Mouse (Mus musculus) limb, embryonic 11.5 days (tissue): Measurements from ENCODE around the gene Tmem210. TPM values are rescaled to one million over a fixed set of nuclear protein-coding genes. Genes with fewer than 3 reads are reported as not detected.

Source experiments
- ATAC-seq: fragments of 200-750 bp; cut with Nextera tagmentation; 2 replicates; pipeline ENCODE4 v1.8.0; 2017; ENCODE audit warnings: low read depth; ENCODE audit not compliant: insufficient number of reproducible peaks, low FRiP score, low TSS enrichment
- DNase-seq: peaks from one replicate; pipeline ENCODE4 v3.0.0-alpha.2; 2015; ENCODE audit warnings: low spot score
- H3K27ac ChIP-seq: fragments of 300-500 bp; sonication (generic); replicated peaks from 2 replicates; pipeline ENCODE4 v1.5.1; 2014; ENCODE audit warnings: low read depth, mild to moderate bottlenecking, low read length
- H3K27me3 ChIP-seq: fragments of 300-500 bp; sonication (generic); 2 replicates; pipeline ENCODE4 v1.6.1; 2014; ENCODE audit warnings: mild to moderate bottlenecking, low read length, mixed read lengths; ENCODE audit not compliant: control insufficient read depth, insufficient read depth
- H3K36me3 ChIP-seq: fragments of 300-500 bp; sonication (generic); 2 replicates; pipeline ENCODE4 v1.6.1; 2014; ENCODE audit warnings: mild to moderate bottlenecking, low read length, moderate library complexity, mixed read lengths; ENCODE audit not compliant: control insufficient read depth, insufficient read depth
- H3K4me1 ChIP-seq: fragments of 300-500 bp; sonication (generic); 2 replicates; pipeline ENCODE4 v1.6.1; 2014; ENCODE audit warnings: low read length, mixed read lengths; ENCODE audit not compliant: control insufficient read depth, insufficient read depth
- H3K4me2 ChIP-seq: fragments of 300-500 bp; sonication (generic); 2 replicates; pipeline ENCODE4 v1.6.1; 2014; ENCODE audit warnings: low read depth, mild to moderate bottlenecking, moderate library complexity; ENCODE audit not compliant: severe bottlenecking
- H3K4me3 ChIP-seq: fragments of 300-500 bp; sonication (generic); 2 replicates; pipeline ENCODE4 v1.5.1; 2014; ENCODE audit warnings: low read depth, low read length
- H3K9ac ChIP-seq: fragments of 300-500 bp; sonication (generic); 2 replicates; pipeline ENCODE4 v1.6.1; 2014; ENCODE audit warnings: mild to moderate bottlenecking, low read length
- H3K9me3 ChIP-seq: fragments of 300-500 bp; sonication (generic); 2 replicates; pipeline ENCODE4 v1.6.1; 2016; ENCODE audit warnings: low read length; ENCODE audit not compliant: control insufficient read depth
- WGBS: fragments of 180-500 bp; shearing (Covaris S2); extraction: QIAGEN DNeasy Blood & Tissue Kit; methylation state at CpG from one replicate; pipeline ENCODE4 v1.1.7; 2014; 5-methylcytosine and 5-hydroxymethylcytosine counted together
- polyA plus RNA-seq: library from polyadenylated mRNA; unstranded; fragments of >200 nt; fragmentation: Nextera tagmentation; extraction: Ambion mirVana; gene quantifications from 2 replicates; pipeline ENCODE4 v1.2.1, GENCODE M21; 2014

The Tmem210 gene
- polyA plus RNA-seq, 1 experiment from 2014 or later, result not detected

GRCm38 (mm10) chr2:25288734-25289345, 895 bp downstream of the Tmem210 start:
- Histone ChIP-seq H3K27me3 (peaks cover 55% of the 10 kb centered on the region), H3K36me3 (peaks cover 11% of the 10 kb centered on the region; the same call in 1 of the 2 replicates), H3K4me3 (no peak overlapping the region), H3K9ac (no peak overlapping the region), H3K27ac (no peak overlapping the region), H3K9me3 (no peaks in the 10 kb centered on the region), H3K4me1 (peaks cover 3% of the 10 kb centered on the region; the same call in 1 of the 2 replicates), H3K4me2 (no peak overlapping the region)
- 81% methylated on average over 7 of the region's 7 CpGs for WGBS
- ATAC-seq, result no peak
- DNase-seq, result no peak

DNA sequence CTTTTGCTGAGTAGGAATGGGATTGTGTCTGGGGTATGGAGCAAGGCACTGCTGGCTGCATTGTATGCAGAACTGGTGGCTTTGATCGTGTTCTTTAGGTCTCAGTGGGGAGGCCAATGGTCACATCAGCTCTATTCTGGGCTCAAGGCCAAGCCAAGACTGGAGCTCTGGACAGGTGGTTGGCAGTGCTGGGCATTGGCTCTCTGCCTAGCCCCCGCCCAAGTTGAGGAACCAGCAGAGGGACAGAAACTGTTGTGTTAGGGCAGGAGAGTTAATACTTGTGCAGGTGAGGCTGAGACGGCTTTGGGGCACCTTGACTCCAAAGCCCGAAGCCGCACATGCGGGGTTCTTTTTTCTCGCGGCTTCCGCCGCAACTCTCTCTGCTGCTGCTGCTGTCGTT, 1.7 kb downstream of the Tmem210 start, which contains the start of gene Lrrc26:
Lrrc26 (plus strand) TSS at position 265 of the 400 bp plus-strand sequence.
- Histone ChIP-seq H3K27me3 (peaks cover 55% of the 10 kb centered on the region), H3K4me3 (no peak within 1 kb of the TSS), H3K9ac (no peak within 1 kb of the TSS), H3K27ac (no peak within 1 kb of the TSS), H3K4me1 (peaks cover 3% of the 10 kb centered on the region; the same call in 1 of the 2 replicates), H3K9me3 (no peaks in the 10 kb centered on the region), H3K4me2 (no peak within 1 kb of the TSS), H3K36me3 (peaks cover 6% of the 10 kb centered on the region; the same call in 1 of the 2 replicates)
- no peak for DNase-seq
- WGBS, result 14% methylated on average over 11 of the region's 11 CpGs
- ATAC-seq, result no peak

DNA sequence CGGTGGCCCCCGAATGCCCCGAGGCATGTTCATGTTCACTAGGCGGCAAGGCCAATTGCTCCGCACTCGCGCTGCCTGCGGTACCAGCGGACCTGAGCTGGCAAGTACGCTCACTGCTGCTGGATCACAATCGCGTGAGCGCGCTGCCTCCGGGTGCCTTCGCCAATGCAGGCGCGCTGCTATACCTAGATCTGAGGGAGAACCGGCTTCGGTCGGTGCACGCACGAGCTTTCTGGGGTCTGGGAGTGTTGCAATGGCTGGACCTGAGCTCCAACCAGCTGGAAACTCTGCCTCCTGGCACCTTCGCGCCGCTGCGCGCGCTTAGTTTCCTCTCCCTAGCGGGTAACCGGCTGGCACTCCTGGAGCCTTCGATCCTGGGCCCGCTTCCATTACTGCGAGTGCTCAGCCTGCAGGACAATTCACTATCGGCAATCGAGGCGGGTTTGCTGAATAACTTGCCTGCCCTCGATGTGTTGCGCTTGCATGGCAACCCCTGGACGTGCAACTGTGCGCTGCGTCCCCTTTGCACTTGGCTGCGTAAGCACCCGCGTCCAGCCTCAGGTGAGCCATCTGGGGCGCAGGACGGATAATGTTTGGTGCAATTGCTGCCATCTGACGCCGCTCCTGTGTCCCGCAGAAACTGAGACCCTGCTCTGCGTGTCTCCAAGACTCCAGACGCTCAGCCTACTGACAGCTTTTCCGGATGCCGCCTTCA, 2.3 kb downstream of the Tmem210 start:
- 2% methylated on average over 54 of the region's 54 CpGs for whole genome bisulfite sequencing
- no peak overlapping the region for H3K27ac ChIP-seq
- ATAC-seq, result no peak
- peaks cover 55% of the 10 kb centered on the region for H3K27me3 ChIP-seq
- H3K4me1 ChIP-seq, result peaks cover 3% of the 10 kb centered on the region; the same call in 1 of the 2 replicates
- no peaks in the 10 kb centered on the region for H3K9me3 ChIP-seq
- no peak overlapping the region for H3K9ac ChIP-seq
- no peak overlapping the region for H3K4me2 ChIP-seq
- H3K36me3 ChIP-seq, result peaks cover 3% of the 10 kb centered on the region; the same call in 1 of the 2 replicates
- DNase-seq, result peak; percentile 38
- H3K4me3 ChIP-seq, result no peak overlapping the region

GRCm38 (mm10) chr2:25290816-25291130, 2.8 kb downstream of the Tmem210 start:
- 2% methylated on average over 18 of the region's 18 CpGs for WGBS
- H3K27ac ChIP-seq, result no peak overlapping the region
- H3K9me3 ChIP-seq, result no peaks in the 10 kb centered on the region
- no peak overlapping the region for H3K4me2 ChIP-seq
- peaks cover 55% of the 10 kb centered on the region for H3K27me3 ChIP-seq
- H3K4me3 ChIP-seq, result no peak overlapping the region
- H3K36me3 ChIP-seq, result peaks cover 3% of the 10 kb centered on the region; the same call in 1 of the 2 replicates
- DNase-seq (no peak), ATAC-seq (no peak)
- H3K4me1 ChIP-seq, result peaks cover 3% of the 10 kb centered on the region; the same call in 1 of the 2 replicates
- H3K9ac ChIP-seq, result no peak overlapping the region

GRCm38 (mm10) chr2:25291184-25292053, 3.5 kb downstream of the Tmem210 start:
- Histone ChIP-seq H3K4me1 (peaks cover 3% of the 10 kb centered on the region; the same call in 1 of the 2 replicates), H3K9ac (no peak overlapping the region; the same call in 1 of the 2 replicates), H3K27ac (no peak overlapping the region), H3K27me3 (peaks cover 55% of the 10 kb centered on the region), H3K4me3 (peak overlapping the region; percentile 17), H3K36me3 (no peaks in the 10 kb centered on the region), H3K4me2 (no peak overlapping the region; the same call in 1 of the 2 replicates), H3K9me3 (no peaks in the 10 kb centered on the region)
- DNase-seq, result no peak
- WGBS, result 11% methylated on average over 32 of the region's 32 CpGs
- ATAC-seq, result 0 out of 2 replicates have a peak, but pooled peaks have one; percentile 40

- no peak overlapping the region; the same call in 1 of the 2 replicates for H3K9ac ChIP-seq
- 5% methylated on average over 39 of the region's 43 CpGs for WGBS
- H3K9me3 ChIP-seq, result no peaks in the 10 kb centered on the region
- H3K27me3 ChIP-seq, result peaks cover 58% of the 10 kb centered on the region
- DNase-seq (peak; percentile 29), ATAC-seq (no peak; the same call in 1 of the 2 replicates)
- H3K27ac ChIP-seq, result no peak overlapping the region
- peaks cover 3% of the 10 kb centered on the region; the same call in 1 of the 2 replicates for H3K4me1 ChIP-seq
- peak overlapping the region; percentile 17 for H3K4me3 ChIP-seq
- H3K4me2 ChIP-seq, result peak overlapping the region; percentile 36
- H3K36me3 ChIP-seq, result no peaks in the 10 kb centered on the region
Measured at GRCm38 (mm10) chr2:25292054-25292544, 4.2 kb downstream of the Tmem210 start.

DNA sequence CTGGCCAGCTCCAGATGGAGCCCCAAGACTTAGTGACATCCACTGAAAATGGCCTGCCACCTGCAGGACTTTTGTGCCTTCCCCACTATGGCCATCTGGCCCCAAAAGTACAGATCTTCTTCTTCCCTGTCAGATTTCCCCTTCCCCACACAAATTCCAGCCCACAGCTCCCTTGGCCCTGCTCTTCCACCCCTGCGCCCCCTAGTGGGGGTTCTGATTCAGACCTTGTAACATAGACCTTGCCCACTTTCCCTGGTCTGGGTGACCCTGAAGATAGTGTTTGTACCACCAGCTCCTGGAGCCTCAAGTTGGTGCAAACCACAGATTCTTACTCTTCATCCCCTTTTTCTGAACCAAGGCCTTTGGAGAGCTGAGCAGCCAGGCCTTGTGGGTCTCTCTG, 4.9 kb downstream of the Tmem210 start:
- Histone ChIP-seq H3K4me2 (no peak overlapping the region), H3K9ac (no peak overlapping the region), H3K27me3 (peaks cover 56% of the 10 kb centered on the region), H3K4me1 (peaks cover 3% of the 10 kb centered on the region; the same call in 1 of the 2 replicates), H3K9me3 (no peaks in the 10 kb centered on the region), H3K27ac (no peak overlapping the region), H3K4me3 (no peak overlapping the region), H3K36me3 (no peaks in the 10 kb centered on the region)
- WGBS, result 0% methylated on average over 1 of the region's 1 CpGs
- ATAC-seq (no peak), DNase-seq (peak; percentile 90)

- H3K36me3 ChIP-seq, result no peaks in the 10 kb centered on the region
- DNase-seq, result no peak
- ATAC-seq, result no peak
- H3K27me3 ChIP-seq, result peaks cover 47% of the 10 kb centered on the region
- WGBS, result 72% methylated on average over 9 of the region's 9 CpGs
- no peak overlapping the region for H3K27ac ChIP-seq
- H3K9me3 ChIP-seq, result no peaks in the 10 kb centered on the region
- no peak overlapping the region for H3K9ac ChIP-seq
- no peak overlapping the region for H3K4me2 ChIP-seq
- H3K4me1 ChIP-seq, result peaks cover 3% of the 10 kb centered on the region; the same call in 1 of the 2 replicates
- H3K4me3 ChIP-seq, result no peak overlapping the region
Measured at GRCm38 (mm10) chr2:25293706-25294105, 5.8 kb downstream of the Tmem210 start.
